Mouse (Mus musculus): ENCODE data around the gene Vangl2. TPM values are rescaled to one million over a fixed set of nuclear protein-coding genes. Genes with fewer than 3 reads are reported as not detected.
A peak's percentile ranks its signal among the peaks of the same experiment; 100 is the strongest.

The Vangl2 gene
- total RNA-seq, 2 experiments from 2014 or later = 4.3 to 5.9 TPM

DNA sequence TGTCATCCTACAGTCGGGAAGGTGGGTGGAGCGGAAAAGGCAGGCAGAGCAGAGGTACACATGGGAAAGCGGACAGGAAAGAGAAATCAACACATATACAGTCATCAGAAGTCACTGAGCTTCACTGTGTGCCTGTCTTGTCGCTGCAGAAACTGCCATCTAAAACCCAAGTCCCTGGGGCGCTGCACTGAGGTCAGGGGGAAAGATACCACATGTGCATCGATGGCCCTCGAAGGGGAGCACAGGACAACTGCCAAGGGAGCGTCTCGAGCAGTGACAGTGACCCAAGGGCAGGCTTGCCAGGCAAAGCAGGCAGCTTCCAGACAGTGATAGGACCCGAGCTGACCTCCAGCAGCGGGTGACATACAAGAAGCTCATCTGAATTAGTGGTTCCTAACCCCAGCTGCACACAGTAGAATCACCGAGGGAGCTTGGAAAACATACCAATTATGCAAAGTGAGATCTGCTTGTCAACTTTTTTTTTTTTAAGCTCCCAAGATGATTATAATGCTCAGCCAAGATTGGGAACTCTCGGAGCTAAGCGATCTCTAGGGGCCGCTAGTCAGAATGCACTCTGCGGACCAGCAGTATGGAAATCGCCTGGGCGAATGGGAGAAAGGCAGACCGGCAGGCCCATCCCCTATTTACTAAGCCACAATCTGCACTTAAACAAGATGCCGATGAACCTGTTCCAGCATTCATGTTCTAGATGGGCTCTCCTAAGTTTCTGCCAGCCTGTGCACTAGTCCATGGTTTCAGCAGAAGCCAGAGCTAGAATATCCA, 18.0 kb downstream of the Vangl2 start:
- intact Hi-C loops (cut with DNase I) = no loop called here
- no peak for DNase-seq

DNA sequence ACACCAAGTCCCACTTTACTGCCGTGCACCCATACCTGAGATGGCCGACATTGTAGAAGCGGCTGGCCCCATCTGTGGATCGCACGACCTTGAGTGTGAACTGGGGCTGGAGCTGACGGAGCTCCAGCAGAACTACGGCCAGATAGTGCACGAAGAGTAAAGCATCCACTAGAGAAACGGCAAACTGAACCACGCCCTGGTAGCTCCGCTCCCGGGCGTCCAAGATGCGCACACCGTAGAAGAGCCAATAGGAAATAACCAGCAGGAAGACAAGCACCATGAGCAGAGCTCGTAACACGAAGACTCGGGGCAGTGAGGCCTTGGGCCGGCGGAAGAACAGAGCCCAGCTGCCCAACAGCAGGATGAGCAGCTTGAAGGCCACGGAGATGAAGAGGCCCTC, 18.8 kb downstream of the Vangl2 start:
- intact Hi-C loops (cut with DNase I) = no loop called here
- no peak for DNase-seq

DNA sequence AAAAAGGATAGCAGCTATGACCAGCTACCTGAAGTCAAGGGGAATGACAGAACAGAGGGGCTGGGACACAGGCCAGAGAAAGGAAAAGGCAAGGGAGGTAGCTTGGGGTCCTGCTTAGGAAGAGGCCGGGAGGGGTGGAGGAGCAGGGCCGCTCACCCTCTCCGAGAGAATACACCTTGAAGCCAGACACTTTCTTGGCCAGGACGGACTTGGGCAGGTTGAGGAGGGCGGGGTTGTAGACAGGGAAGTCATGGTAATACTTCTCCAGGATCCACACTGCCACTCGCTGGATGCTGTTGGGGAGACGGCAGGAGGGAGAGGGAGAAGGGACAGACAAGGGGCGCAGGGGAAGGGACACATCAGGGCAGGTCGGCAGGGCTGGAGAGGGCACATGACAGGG, 19.9 kb downstream of the Vangl2 start:
- no peak for DNase-seq
- intact Hi-C loops (cut with DNase I) = no loop called here

DNA sequence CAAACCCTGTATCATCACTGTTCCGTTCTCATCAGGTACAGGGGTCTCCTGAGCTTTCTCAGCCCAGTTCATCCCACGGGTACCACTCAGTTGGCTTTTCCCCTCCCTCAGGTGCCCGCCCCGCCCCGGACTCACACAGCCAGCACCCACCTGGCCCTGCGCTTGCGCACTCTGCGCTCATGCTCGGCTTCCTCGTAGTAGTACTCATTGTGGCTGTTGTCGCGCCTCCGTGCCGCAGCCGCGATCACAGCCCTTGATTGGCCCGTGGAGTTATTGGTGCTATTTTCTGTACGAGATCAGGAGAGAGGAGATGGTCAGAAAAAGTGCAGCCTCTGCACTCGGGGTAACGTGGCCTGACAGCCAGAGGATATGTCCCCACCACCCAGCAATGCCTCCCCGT, 20.5 kb downstream of the Vangl2 start:
- intact Hi-C loops (cut with DNase I) = no loop called here
- DNase-seq = no peak

DNA sequence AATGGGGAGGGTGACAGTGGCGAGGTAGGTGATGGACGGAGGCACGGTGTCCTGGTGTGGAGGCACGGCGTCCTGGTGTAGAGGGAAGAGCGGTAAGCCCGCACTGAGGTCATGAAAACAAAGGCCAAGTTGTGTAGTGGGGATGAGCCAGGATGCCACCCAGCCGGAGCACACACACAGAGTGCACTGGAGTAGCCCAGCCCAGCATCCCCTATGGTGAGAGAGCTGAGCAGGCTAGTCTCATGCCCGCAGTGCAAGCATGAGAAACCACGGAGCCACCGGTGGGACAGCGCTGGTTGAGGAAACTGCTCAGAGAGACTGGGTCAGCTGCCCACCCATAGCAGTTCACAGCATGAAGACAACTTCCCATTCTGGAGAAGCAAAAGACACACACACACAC, 26.6 kb downstream of the Vangl2 start:
- no peak for DNase-seq
- intact Hi-C loops (cut with DNase I) = loop anchor here (5.0 kb wide), 1 partner anchor 184 kb away; no protein-coding TSS in a partner anchor

DNA sequence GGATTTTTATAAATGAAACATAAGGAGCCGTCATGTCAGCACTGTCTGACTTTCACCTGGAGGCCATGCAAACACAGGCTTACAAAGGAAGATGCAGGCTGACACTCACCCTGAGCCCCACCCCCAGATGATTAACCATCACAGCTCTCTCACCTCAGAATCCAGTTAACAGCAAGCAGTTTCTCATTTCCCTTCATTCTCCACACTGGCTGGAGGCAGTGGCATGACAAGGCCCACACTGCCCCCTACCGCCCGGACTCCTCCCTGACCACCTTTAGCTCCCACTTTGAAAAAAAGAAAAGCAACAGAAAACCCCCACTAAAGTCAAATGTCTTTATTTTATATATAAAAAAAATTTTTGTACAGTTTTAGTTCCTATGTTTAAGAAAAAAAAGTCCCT, 27.6 kb downstream of the Vangl2 start:
- intact Hi-C loops (cut with DNase I) = loop anchor here (5.0 kb wide), 1 partner anchor 183 kb away; no protein-coding TSS in a partner anchor
- peak; percentile 68 to 73 for DNase-seq

DNA sequence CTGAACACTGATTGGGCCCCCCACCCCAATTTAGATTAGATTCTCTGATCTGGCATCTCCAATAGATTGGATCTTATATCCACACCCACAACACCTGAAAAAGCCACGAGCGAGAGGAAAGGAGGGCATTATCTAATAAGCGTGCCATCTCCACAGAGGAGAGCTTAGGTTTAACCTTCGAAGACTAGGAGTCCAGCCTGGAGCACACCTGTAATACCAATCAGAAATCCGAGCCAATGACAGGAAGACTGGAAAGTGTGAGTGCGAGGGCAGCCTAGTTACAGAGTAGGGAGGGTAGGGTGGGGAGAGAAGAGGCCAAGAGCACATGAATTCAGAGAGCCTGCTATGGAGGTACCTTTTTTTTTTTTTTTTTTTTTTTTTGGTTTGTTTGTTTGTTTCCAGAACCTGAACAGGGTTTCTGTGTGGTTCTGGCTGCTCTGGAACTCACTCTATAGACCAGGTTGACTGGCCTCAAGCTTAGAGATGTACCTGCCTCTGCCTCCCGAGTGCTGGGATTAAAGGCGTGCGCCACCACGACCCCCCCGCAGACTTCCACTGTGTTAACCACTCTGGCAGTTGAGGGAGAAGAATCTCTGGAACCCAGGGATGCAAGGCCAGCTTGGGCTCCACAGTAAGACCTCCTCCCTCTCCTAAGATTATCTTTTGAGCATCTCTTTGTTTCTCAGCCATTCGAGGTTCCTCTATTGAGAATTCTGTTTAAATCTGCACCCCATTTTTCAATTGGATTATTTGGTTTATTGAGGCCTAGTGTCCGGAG, 29.2 kb downstream of the Vangl2 start:
- intact Hi-C loops (cut with DNase I) = no loop called here

DNA sequence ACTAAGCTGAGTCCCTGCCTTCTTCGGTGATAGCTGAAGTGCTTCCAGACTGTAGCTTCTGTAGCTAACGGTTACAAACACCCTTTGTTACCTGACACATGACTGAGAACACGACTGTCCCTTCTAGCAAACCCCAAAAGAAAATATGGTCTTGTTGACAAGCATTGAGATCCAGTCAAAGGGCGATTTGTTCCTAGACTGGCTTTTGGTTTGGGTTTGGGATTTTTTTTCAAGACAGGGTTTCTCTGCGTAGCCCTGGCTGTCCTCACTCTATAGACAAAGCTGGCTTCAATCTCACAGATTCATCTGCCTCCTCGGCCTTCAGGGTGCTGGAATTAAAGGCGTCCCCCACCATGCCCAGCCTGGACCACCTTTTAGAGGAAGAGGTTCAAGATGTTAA, 31.5 kb downstream of the Vangl2 start:
- DNase-seq = no peak
- intact Hi-C loops (cut with DNase I) = no loop called here

More for the DNA sequence above, 29.2 kb downstream of the Vangl2 start:
- DNase-seq = no peak

DNA sequence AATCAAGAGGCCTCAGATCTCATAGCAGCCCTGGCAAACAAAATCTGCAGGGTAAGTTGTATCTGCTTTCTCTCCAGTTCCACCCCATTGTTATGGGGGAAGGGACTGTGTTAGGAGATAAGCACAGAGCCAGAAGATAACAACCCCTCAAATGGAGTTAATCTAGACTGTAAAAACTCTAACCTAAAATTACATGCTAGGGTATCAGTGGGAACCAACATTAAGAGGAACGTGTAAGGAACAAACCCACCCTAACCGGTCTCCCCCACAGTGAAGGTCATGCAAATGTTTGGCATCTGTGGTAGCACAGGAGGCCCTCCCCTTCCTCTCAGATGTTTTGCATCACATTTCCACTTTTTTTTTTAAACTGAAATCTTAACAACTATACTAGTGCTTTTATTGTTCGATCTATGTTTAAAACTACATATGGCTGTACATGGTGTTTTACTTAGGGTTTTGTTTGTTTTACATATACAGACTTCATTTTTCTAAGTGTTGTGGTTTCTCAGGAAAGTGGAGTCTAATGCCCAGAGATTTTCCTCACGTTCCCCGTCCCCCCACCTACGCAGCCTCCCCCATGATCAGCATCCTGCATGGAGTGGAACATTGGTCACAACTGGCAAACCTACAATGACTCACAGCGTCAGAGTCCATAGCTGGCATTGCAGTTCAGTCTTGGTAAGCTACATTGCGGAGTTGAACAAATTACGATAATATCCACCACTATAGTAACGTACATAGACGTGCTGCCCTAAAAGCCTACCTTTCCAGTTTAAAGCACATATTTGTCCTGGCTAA, 33.1 kb downstream of the Vangl2 start:
- no peak for DNase-seq
- intact Hi-C loops (cut with DNase I) = no loop called here

DNA sequence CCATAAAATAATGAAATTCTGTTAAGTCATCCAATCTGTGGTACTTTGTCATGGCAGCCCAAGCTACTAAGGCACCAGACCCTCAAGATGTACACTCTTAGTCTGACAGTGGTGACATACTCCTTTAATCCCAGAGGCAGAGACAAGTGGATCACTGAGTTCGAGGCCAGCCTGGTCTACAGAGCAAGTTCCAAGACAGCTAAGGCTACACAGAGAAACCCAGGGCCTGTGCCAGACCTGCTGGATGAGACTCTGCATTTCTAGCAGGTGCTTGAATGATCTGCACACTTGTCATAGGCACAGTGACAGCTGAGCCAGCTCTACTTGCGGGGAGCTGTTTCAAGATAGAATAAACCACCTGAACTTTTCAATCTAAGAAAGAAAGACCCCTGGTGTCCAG, 33.7 kb downstream of the Vangl2 start:
- no peak for DNase-seq
- intact Hi-C loops (cut with DNase I) = no loop called here

DNA sequence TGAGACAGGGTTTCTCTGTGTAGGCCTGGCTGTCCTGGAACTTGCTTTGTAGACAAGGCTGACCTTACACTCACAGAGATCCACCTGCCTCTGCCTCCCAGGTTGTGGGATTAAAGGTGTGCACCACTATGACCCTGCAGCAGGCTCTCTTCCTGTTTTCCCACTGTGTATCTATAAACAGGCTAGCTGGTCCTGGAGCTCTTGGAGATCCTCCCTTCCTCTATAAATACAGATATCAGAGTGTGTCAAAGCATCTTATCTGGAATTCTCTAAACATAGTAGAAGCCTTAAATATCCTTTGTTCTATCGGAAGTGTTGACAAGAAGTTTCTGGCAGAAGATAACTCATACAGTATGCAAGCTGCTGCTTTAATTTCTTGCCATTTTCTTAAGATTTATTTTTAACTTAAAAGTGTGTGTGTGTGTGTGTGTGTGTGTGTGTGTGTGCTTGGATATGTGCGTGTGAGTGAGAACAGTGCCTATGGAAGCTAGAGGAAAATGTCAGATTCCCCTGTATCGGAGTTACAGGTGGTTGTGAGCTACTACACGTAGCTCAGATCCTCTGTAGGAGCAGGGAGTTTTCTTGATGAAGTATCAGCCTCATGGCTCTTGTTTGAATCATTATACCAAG, 35.2 kb downstream of the Vangl2 start:
- intact Hi-C loops (cut with DNase I) = no loop called here

DNA sequence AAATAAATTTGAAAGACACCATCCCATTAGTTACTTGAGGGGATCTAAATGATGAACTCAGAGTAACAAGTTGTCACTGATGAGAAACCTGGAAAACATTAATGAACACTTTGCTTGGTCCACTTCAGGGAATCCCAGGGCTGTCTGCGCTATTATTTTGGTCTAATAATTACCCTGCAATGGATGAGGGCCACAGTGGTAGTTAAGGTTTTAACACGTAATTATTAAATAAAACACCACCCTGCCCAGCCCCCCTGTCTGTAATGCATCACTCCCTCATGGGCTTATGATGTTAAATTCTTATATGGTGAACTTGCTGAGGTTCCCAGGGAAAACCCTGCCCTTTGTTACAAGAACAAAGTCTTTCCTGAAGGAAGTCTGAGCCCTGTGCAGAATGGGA, 36.4 kb downstream of the Vangl2 start:
- intact Hi-C loops (cut with DNase I) = no loop called here
- DNase-seq = no peak

More for the DNA sequence above, 35.2 kb downstream of the Vangl2 start:
- no peak for DNase-seq

DNA sequence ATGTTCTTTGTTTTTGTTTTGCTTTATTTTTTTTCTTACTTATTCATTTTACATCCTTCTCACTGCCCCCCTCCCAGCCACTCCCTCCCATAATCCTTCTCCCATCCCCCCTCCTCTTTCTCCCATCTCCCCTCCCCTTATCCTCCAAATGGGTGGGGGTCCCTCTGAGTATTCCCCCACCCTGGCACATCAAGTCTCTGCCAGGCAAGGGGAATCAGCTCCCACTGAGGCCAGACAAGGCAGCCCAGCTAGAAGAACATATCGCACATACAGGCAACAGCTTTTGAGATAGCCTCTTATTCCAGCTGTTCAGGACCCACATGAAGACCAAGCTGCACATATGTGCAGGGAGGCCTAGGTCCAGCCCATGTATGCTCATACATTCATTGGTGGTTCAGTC, 44.1 kb downstream of the Vangl2 start:
- DNase-seq = no peak
- intact Hi-C loops (cut with DNase I) = no loop called here

DNA sequence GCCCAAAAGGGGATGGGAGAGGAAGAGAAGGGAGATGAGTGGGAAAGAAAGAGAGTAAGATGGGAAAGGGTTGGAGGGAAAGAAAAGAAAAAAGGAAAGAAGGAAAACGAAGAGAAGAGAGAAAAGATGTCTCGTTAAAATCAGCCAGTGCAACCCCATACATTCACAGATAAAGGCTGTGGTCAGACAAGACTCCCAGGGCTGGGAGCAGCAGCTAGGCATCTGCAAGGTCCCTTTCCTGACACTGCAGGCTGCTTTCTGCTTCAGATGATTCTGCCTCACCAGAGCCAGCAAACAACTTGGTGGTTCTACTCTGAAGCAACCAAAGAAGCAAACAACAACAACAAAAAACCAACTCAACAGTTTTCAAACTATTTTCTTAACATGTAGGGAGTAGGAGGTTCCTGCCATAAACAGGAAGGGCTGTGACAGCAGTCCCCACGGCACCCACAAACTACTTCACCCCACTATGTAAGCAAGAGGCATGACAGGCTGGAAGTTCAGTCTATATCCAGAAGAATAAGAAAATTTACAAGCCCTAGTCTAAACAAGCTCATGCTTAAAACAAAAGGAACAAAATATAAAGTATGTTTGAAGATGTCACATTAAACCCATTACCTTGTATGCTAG, 44.8 kb downstream of the Vangl2 start:
- DNase-seq = no peak
- intact Hi-C loops (cut with DNase I) = no loop called here

DNA sequence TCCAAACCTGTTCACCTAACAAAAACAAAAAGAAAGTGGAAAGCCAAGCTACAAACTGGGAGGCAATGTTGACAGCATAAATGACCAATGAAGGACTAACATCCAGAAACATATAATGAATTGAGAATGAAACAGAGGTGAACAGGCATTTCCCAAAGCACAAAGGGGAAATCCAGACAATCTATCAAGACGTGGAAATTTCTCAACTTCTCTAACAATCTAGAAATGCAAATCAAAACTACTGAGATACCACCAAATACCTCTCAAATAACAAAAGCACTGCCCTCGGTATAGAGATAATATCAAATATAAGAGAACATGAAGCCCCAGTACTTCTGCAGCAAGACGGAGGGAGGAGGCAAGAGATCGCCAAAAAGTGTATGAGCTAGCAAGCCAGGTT, 45.5 kb downstream of the Vangl2 start:
- intact Hi-C loops (cut with DNase I) = no loop called here
- no peak for DNase-seq

DNA sequence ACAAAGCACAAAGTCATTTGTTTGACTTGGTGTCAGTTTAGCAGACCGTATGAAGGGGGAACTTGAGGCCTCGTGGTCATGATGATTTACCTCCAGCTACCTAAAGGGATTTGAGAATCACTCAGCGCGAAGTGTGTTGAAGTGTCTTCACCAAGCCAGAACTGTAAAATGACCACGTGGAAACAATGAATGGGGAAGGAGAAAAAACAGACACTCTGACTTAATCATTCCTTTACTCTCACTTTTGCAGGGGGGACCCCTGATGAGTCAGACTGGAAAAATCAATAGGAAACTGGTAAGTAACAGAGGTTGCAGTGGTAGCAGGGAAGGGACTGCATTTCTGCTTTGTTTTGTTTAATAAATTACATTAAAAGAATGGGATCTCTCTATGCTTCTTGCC, 46.1 kb downstream of the Vangl2 start:
- intact Hi-C loops (cut with DNase I) = no loop called here
- DNase-seq = no peak

DNA sequence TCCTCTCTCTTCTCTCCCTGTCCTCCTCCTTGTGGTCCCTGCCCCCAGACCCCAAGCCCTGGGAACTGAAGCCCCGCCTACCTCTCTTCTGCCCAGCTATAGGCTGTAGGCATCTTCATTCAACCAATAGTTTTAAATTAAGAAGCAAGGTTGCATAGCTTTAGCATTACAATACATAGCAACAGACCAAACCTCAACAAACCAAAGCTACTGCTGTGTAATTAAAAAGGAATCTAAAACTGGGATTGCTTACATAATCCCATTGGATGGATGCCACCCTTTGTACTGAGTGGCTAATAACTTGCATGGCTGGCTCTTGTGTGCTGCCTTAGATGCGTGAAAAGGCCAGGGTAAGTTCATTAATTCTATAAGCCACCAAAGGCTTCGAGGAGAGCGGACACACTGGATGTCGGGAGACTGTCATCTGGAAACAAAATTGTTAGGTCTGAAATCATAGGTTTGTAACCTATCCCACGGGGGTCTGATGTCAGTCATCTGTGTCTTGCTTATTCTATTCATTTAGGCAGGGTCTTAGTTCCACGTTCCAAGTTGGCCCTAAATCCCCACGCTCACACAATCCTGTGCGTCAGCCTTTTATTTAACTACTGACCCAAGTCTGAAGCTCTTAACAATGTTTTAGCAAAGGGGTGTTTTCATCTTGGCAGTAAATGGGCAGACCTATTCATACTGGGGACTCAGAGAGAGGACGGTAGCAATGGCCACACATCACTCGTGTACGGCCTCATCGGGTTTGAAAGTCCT, 48.1 kb downstream of the Vangl2 start:
- intact Hi-C loops (cut with DNase I) = no loop called here
- no peak for DNase-seq

DNA sequence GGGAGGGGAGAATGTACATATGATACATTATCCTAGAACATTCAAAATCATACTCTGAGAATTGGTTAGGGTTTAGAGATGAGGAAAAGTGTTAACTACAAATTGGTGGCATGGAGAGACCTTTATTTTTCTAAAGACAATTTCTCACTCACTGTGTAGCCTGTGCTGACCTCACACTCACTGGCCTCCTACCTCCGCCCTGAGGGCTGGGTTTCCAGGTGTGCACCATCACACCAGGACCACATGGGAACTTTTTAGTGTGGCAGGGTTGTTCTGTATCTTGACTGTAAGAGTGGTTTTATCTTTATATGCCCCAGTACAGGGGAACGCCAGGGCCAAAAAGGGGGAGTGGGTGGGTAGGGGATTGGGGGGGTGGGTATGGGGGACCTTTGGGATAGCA, 50.4 kb downstream of the Vangl2 start:
- intact Hi-C loops (cut with DNase I) = no loop called here
- no peak for DNase-seq

DNA sequence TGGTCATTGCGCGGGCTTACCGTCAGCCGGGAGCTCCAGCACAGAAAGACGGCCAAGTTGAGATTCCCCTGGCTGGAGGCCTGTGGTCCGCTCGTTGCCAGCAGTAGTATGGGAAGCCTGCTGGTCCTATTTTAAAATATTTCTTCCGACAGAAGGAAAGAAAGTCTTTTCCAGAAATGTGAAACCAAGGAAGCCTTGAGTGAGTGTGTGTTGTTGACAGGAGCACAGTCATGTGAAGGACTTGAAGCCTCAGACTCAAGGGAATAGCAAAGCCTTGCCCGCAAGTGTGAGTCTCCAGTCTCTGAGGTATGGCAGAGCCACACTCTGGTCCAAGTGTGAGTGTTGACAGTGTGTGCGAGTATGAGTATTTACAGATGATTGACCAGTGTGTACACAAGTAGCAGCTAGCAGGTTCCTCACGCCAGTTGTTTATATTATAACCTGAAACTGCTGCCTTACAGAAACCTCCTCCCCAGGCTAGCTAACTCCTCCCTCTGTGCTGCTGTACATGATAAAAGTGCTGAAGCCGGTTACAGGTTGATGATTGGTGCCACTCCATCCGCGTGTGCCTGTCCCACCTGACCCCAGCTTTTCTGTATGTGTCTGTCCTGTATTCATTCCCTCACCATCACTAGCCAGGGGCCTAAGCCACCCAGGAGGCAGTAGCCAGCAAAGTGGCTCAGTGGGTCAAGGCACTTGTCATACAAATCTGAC, 51.3 kb downstream of the Vangl2 start:
- intact Hi-C loops (cut with DNase I) = no loop called here
- DNase-seq = no peak

Measured in heart, postnatal 14 days (tissue).